Mouse (Mus musculus) bone marrow macrophage, adult 2 months (primary cell): Measurements from ENCODE around the gene Cdk19.

Experiments used
- CTCF ChIP-seq: IDR thresholded peaks from 2 replicates; pipeline ENCODE4 v1.5.1; 2012; ENCODE audit warnings: low read depth, mild to moderate bottlenecking, low read length, moderate library complexity
- POLR2A ChIP-seq: IDR thresholded peaks from 2 replicates; pipeline ENCODE4 v1.6.1; 2012; ENCODE audit warnings: mild to moderate bottlenecking, low read depth, low read length, borderline replicate concordance

DNA sequence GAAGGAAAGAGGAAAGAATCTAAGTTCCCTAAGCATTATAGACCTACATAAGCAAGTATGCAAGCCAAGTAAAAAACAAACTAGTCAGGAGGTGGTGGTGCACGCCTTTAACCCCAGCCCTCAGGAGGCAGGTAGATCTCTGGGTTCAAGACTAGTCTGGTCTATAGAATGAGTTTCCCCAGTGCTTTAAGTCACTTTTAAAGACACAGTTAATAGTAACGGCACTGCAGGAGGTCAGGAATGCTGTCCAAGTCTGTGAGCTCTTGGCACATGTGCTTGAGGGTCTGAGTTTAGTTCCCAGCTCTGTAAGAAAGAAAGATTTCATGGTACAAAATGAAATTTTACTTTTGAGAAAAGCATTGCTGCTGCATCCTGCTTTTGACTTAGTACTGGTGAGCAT lies 19.8 kb downstream of the Cdk19 start:
- TF ChIP-seq POLR2A (no peak), CTCF (no peak)
